Mouse (Mus musculus): ENCODE data around the gene Abcc1. TPM values are rescaled to one million over a fixed set of nuclear protein-coding genes. Genes with fewer than 3 reads are reported as not detected.

Abcc1 gene
- polyA plus RNA-seq, 1 experiment from 2014 or later: 8.5 TPM

DNA sequence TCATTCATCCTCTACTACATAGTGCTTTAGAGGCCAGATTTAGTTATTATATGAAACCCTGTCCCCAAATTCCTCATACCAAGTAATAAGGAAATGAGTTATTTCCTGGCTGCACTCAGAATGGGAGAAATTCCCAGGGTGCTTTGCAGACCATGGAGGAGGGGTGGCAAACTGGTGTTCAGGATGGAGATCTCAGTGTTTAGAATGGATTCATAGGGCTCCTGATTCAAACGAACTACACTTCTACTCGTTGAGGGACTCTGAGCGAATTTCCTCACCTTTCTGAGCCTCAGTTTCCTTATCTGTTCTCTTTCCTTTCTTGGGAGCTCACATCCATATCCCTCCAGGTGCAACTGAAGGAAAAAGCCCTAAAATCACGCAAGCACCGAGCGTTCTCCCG is 427 bp upstream of the Abcc1 start:
- H3K4me1 ChIP-seq (replicated peaks): peaks cover 16% of the 10 kb centered on the region
- peak; percentile 72 for ATAC-seq (ENCODE audit: low read depth)
- H3K4me3 ChIP-seq: peak overlapping the region; percentile 85
- peak overlapping the region; percentile 69 for H3K27ac ChIP-seq (replicated peaks)
- 2% methylated on average over 7 of the region's 7 CpGs for WGBS
- peak overlapping the region; percentile 85 for H3K9ac ChIP-seq
- H3K36me3 ChIP-seq: no peaks in the 10 kb centered on the region
- peak overlapping the region; percentile 88 for H3K4me2 ChIP-seq
- H3K9me3 ChIP-seq: no peaks in the 10 kb centered on the region
- no peaks in the 10 kb centered on the region for H3K27me3 ChIP-seq

DNA sequence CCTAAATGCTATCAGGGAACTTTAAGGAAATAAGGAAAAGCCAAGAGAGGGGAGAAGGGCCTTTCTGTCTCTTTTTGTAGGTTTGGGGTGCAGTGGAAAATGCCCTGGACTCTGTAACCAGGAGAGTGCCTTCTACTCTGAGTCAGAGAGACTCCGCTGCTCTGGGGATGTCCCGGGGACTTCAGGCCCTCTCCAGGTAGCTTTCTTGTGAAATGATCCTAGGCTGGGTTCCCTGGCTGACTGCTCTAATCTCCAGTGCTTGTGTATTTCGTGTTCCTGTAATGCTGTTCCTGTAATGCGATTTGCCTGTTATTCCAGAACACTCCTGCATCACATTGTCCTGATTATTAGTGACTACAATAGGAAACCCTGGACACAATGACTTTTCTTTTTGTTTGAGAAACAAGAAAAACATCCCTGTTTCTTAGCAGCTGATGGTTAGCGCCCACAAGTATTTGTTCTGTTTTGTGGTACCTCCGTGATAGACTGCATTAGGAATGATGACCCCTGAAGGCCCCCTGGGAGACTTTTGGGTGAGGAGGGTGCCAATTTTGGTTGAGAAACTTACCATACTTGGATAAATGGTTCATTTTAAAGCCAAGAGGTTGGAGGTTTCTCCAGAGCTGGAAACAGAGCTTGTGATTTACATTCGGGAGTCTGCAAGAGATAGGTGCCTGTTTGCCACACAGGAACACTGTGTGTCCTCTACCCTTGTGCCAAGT is 902 bp downstream of the Abcc1 start:
- Histone ChIP-seq H3K4me3 (peak overlapping the region; percentile 85), H3K36me3 (no peaks in the 10 kb centered on the region), H3K4me1 (replicated peaks) (peaks cover 16% of the 10 kb centered on the region), H3K9me3 (no peaks in the 10 kb centered on the region), H3K27ac (replicated peaks) (peak overlapping the region; percentile 69; the same call in 1 of the 2 replicates), H3K4me2 (peak overlapping the region; percentile 88), H3K9ac (peak overlapping the region; percentile 85), H3K27me3 (no peaks in the 10 kb centered on the region)
- WGBS: 25% methylated on average over 7 of the region's 7 CpGs
- peak; percentile 21; the same call in 1 of the 2 replicates for ATAC-seq (ENCODE audit: low read depth)

DNA sequence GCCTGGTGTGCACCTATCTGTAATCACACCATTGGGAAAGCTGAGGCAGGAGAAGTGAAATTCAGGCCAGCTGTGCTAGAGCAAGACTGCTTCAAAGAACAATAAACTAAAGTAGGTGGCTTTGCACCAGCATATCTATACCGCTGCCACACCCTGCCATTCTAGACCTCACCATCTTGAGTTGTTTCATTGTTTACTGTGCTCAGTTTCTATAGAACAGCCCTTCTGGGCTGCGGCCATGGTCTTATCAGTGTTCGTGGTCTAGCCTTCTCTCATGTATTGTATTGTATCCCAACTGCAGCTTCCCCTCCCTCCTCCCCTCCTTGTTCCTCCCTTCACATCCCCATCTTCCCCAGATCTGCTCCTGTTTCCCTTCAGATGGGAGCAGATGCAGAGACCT is 2.1 kb downstream of the Abcc1 start:
- H3K9ac ChIP-seq: no peak overlapping the region
- WGBS: 92% methylated on average over 3 of the region's 3 CpGs
- no peak overlapping the region for H3K27ac ChIP-seq (replicated peaks)
- peaks cover 16% of the 10 kb centered on the region for H3K4me1 ChIP-seq (replicated peaks)
- no peaks in the 10 kb centered on the region for H3K36me3 ChIP-seq
- H3K4me3 ChIP-seq: no peak overlapping the region
- H3K4me2 ChIP-seq: no peak overlapping the region
- no peaks in the 10 kb centered on the region for H3K27me3 ChIP-seq
- no peaks in the 10 kb centered on the region for H3K9me3 ChIP-seq
- no peak for ATAC-seq (ENCODE audit: low read depth)

DNA sequence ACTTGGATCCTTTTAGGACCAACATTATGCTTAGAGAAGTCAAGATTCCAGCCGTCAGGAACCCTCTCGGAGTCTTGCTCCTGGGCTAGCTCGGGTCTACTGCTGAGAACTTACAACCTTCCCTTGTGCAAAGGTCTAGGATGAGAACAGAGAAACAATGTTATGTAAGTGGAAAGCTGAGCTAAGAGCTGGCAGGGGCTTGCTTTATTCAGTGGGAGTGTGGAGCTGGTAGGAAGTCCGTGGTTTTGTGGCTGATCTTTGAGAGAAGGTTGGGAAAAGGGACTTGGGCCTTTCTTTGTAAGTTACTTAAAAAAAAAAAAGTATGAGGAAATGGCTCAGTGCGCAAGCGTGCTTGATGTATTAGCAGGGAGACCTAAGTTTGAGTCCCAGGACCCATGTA is 2.7 kb downstream of the Abcc1 start:
- Histone ChIP-seq H3K27ac (replicated peaks) (no peak overlapping the region), H3K4me2 (no peak overlapping the region), H3K36me3 (no peaks in the 10 kb centered on the region), H3K27me3 (no peaks in the 10 kb centered on the region), H3K9ac (no peak overlapping the region), H3K9me3 (no peaks in the 10 kb centered on the region), H3K4me1 (replicated peaks) (peaks cover 16% of the 10 kb centered on the region), H3K4me3 (no peak overlapping the region)
- WGBS: 88% methylated on average over 6 of the region's 6 CpGs
- ATAC-seq (ENCODE audit: low read depth): no peak

DNA sequence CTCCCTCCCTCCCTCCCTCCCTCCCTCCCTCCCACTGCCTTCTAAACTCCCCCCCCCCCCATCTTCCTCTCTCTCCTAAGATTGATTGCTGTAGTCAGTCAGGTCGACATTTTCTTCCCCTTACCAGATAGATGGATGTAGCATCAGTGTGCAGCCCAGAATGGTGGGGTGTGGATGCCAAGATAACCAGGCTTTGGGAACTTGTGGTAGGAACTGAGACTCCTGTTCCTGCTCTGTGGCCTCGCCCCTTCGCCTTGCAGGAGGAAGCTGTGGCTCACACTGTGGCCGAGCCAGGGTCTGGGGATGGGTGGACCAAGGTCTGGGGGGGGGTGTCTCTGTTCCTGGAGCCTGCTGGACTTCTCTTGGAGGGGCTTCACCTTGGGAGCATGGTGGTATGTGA is 4.1 kb downstream of the Abcc1 start:
- H3K36me3 ChIP-seq: no peaks in the 10 kb centered on the region
- H3K9me3 ChIP-seq: no peaks in the 10 kb centered on the region
- no peak overlapping the region for H3K9ac ChIP-seq
- peaks cover 16% of the 10 kb centered on the region for H3K4me1 ChIP-seq (replicated peaks)
- 72% methylated on average over 4 of the region's 4 CpGs for WGBS
- no peak overlapping the region for H3K4me2 ChIP-seq
- no peak for ATAC-seq (ENCODE audit: low read depth)
- no peak overlapping the region for H3K27ac ChIP-seq (replicated peaks)
- no peaks in the 10 kb centered on the region for H3K27me3 ChIP-seq
- no peak overlapping the region for H3K4me3 ChIP-seq

DNA sequence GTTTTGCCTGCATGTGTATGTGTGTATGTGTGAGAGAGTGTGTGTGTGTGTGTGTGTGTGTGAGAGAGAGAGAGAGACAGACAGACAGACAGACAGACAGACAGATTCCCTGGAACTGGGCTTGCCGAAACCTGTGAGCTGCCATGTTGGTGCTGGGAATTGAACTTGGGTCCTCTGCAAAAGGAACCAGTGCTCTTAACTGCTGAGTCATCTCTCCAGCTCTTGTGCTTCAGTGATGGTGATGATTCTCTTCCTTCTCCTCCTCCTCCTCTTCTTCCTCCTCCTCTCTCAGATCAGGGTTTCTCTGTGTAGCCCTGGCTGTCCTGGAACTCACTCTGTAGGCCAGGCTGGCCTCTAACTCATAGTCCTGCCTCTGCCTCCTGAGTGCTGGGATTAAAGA is 4.7 kb downstream of the Abcc1 start:
- no peak for ATAC-seq (ENCODE audit: low read depth)
- no peaks in the 10 kb centered on the region for H3K36me3 ChIP-seq
- H3K4me1 ChIP-seq (replicated peaks): peaks cover 13% of the 10 kb centered on the region
- 100% methylated on average over 1 of the region's 1 CpGs for WGBS
- H3K4me3 ChIP-seq: no peak overlapping the region
- no peak overlapping the region for H3K4me2 ChIP-seq
- H3K27me3 ChIP-seq: no peaks in the 10 kb centered on the region
- no peak overlapping the region for H3K27ac ChIP-seq (replicated peaks)
- no peaks in the 10 kb centered on the region for H3K9me3 ChIP-seq
- H3K9ac ChIP-seq: no peak overlapping the region

DNA sequence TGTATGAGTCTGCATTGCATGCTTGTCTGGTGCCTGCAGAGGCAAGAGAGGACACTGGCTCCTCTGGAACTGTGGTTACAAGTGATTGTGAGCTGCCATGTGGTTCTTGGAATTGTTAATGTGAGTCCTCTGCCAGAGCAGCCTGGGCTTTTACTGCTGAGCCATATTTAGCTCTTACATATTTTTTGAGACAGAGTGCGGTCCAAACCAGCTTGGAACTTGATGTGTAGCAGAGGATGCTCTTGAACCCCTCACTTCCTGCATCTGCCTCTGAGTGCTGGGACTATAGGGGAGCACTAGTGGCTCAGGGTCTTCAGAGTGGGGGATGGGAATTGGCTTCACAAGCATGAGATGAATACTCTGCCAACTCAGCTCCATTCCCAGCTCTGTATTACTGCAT is 10.0 kb downstream of the Abcc1 start:
- Histone ChIP-seq H3K4me1 (replicated peaks) (peaks cover 6% of the 10 kb centered on the region), H3K4me2 (no peak overlapping the region), H3K36me3 (no peaks in the 10 kb centered on the region), H3K27me3 (no peaks in the 10 kb centered on the region), H3K4me3 (no peak overlapping the region), H3K9me3 (no peaks in the 10 kb centered on the region), H3K27ac (replicated peaks) (no peak overlapping the region), H3K9ac (no peak overlapping the region)
- no peak for ATAC-seq (ENCODE audit: low read depth)
- 97% methylated on average over 1 of the region's 1 CpGs for WGBS

- Histone ChIP-seq H3K36me3 (no peaks in the 10 kb centered on the region), H3K4me3 (no peak overlapping the region), H3K27me3 (no peaks in the 10 kb centered on the region), H3K9ac (no peak overlapping the region), H3K4me1 (replicated peaks) (peaks cover 6% of the 10 kb centered on the region), H3K4me2 (no peak overlapping the region), H3K9me3 (no peaks in the 10 kb centered on the region), H3K27ac (replicated peaks) (no peak overlapping the region)
- WGBS: 80% methylated on average over 1 of the region's 1 CpGs
- ATAC-seq (ENCODE audit: low read depth): no peak
Measured at GRCm38 (mm10) chr16:14372382-14372781, 11.0 kb downstream of the Abcc1 start.

- ATAC-seq (ENCODE audit: low read depth): no peak
- H3K27me3 ChIP-seq: no peaks in the 10 kb centered on the region
- H3K27ac ChIP-seq (replicated peaks): no peak overlapping the region
- no peaks in the 10 kb centered on the region for H3K9me3 ChIP-seq
- 59% methylated on average over 4 of the region's 4 CpGs for WGBS
- no peak overlapping the region for H3K4me2 ChIP-seq
- H3K36me3 ChIP-seq: no peaks in the 10 kb centered on the region
- no peak overlapping the region for H3K4me3 ChIP-seq
- peaks cover 6% of the 10 kb centered on the region for H3K4me1 ChIP-seq (replicated peaks)
- H3K9ac ChIP-seq: no peak overlapping the region
Measured at GRCm38 (mm10) chr16:14372817-14373301, 11.5 kb downstream of the Abcc1 start.

- Histone ChIP-seq H3K4me2 (no peak overlapping the region), H3K36me3 (no peaks in the 10 kb centered on the region), H3K4me3 (no peak overlapping the region), H3K9ac (no peak overlapping the region), H3K27me3 (no peaks in the 10 kb centered on the region), H3K4me1 (replicated peaks) (peaks cover 6% of the 10 kb centered on the region), H3K9me3 (no peaks in the 10 kb centered on the region), H3K27ac (replicated peaks) (no peak overlapping the region)
- ATAC-seq (ENCODE audit: low read depth): no peak
- 91% methylated on average over 1 of the region's 1 CpGs for WGBS
Measured at GRCm38 (mm10) chr16:14375942-14376341, 14.6 kb downstream of the Abcc1 start.

DNA sequence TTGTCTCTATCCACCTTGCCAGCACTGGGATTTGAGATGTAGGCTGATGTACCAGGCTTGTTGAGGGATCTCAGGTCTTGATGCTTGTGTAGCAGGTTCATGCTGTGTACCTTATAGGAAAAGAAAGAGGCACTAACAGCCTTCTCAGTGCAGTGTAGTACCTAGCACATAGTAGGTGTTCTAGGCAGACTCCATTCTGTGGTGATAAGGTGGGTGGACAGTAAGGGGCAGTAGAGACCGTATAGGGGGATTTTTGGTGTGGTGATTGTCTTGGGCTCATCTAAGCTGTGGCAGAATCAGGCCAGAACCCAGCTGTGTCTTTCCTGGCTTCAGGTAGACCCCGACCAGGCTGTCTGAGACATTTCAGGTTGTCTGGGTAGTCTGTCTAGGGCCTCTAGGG is 15.0 kb downstream of the Abcc1 start:
- WGBS: 76% methylated on average over 2 of the region's 2 CpGs
- Histone ChIP-seq H3K27me3 (no peaks in the 10 kb centered on the region), H3K9ac (no peak overlapping the region), H3K4me2 (no peak overlapping the region), H3K27ac (replicated peaks) (no peak overlapping the region), H3K36me3 (no peaks in the 10 kb centered on the region), H3K9me3 (no peaks in the 10 kb centered on the region), H3K4me3 (no peak overlapping the region), H3K4me1 (replicated peaks) (peaks cover 6% of the 10 kb centered on the region)
- ATAC-seq (ENCODE audit: low read depth): no peak

DNA sequence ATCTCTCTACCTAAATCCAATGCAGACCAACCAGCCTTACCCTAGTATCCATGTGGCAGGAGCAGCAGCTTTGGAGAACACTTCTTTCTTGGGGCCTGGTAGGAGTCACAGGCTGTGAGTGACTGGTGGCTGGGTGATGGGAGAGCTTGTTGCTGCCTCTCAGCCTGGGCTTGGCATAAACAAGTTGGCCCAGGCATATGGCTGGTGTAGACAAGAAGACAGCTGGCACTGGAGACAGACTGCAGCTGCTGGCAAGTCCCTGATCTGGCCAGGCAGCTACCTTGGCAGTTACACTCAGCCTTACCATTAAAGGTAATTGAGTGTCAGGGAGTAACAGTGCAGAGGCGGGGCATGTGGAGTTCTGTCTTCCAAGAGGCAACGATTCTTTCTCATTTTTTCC is 16.0 kb downstream of the Abcc1 start:
- Histone ChIP-seq H3K36me3 (no peaks in the 10 kb centered on the region), H3K27me3 (no peaks in the 10 kb centered on the region), H3K9ac (no peak overlapping the region), H3K9me3 (no peaks in the 10 kb centered on the region), H3K4me1 (replicated peaks) (no peaks in the 10 kb centered on the region; the same call in 1 of the 2 replicates), H3K27ac (replicated peaks) (no peak overlapping the region), H3K4me3 (no peak overlapping the region), H3K4me2 (no peak overlapping the region)
- no peak for ATAC-seq (ENCODE audit: low read depth)
- WGBS: 80% methylated on average over 2 of the region's 2 CpGs

DNA sequence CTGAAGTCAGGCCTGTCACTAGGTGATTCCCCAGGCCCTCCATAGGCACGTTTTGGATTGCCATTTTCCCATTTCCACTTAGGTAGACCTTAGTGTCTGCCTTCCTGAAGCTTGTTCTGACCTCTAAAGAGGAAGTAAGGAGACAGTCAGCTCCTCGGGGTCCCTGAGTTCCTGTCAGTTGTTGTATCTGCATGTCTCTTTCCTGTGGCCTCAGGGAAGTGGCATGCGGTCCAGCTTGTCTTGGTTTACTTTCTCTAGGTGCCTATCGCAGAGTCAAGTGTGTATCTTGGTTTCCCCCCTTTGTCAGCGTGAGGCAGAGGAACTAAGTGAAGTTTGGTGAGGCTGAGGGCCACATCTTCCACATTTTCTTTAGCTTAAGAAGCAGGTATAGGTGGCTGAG is 17.3 kb downstream of the Abcc1 start:
- Histone ChIP-seq H3K4me1 (replicated peaks) (no peaks in the 10 kb centered on the region), H3K36me3 (no peaks in the 10 kb centered on the region), H3K27me3 (no peaks in the 10 kb centered on the region), H3K4me2 (no peak overlapping the region), H3K4me3 (no peak overlapping the region), H3K9me3 (no peaks in the 10 kb centered on the region), H3K27ac (replicated peaks) (no peak overlapping the region), H3K9ac (no peak overlapping the region)
- 89% methylated on average over 5 of the region's 5 CpGs for WGBS
- no peak for ATAC-seq (ENCODE audit: low read depth)

Data from neural tube, embryonic 13.5 days (tissue).